Mouse (Mus musculus) stomach, postnatal 0 days (tissue): ENCODE measurements around the gene Slc38a4.

Experiments
- CTCF ChIP-seq: IDR thresholded peaks from 2 replicates; pipeline ENCODE4 v1.5.1; 2016; ENCODE audit warnings: antibody characterized with exemption, low read depth, mild to moderate bottlenecking, moderate library complexity
- EP300 ChIP-seq: optimal IDR thresholded peaks from 2 replicates; pipeline ENCODE3; 2016; ENCODE audit warnings: antibody characterized with exemption

DNA sequence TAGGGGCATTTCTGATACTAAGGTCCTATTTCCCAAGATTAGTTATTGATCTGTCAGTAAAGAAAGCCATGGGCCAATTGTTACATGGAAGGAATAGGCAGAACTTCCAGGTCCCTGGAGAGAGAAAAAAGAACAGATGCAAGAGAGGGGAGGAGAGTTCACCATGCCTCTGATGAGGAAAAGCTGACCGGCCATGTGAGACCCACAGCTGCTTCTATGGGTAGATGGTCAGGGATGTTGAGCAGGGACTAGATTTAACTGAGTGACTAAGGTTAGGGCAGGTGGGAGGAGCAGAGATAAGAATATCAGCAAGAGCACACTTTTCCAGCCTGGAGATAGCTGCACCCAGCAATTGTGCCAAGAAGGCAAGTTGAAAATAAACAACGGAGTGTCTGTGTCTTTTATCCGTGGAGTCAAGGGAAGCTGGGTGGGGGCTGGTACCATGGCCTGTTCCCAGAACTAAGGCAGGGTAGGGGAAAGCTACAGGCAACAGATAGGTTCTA is 49.2 kb upstream of the Slc38a4 start:
- no peak for TF ChIP-seq CTCF
- TF ChIP-seq EP300, result no peak
